Mouse (Mus musculus) heart, embryonic 16.5 days (tissue): Measurements from ENCODE around the gene Pdpk1. TPM values are rescaled to one million over a fixed set of nuclear protein-coding genes. Genes with fewer than 3 reads are reported as not detected.

Experiments used
- polyA plus RNA-seq: library from polyadenylated mRNA; unstranded; fragments of >200 nt; fragmentation: Nextera tagmentation; extraction: Ambion mirVana; gene quantifications from 2 replicates; pipeline ENCODE4 v1.2.1, GENCODE M21; 2015

Pdpk1 gene
- polyA plus RNA-seq, 1 experiment from 2014 or later, result 40.1 TPM

Other genes with a start within 250 kb of the Pdpk1 start
- gene Dcpp3, start 233.5 kb downstream of the Pdpk1 start, polyA plus RNA-seq, result not detected in 2 replicates
- not detected in 2 replicates for gene Sbp, start 209.3 kb downstream of the Pdpk1 start, polyA plus RNA-seq
- gene Sbpl, start 195.7 kb downstream of the Pdpk1 start, polyA plus RNA-seq, result not detected in 2 replicates
- gene Prss30, start 170.4 kb downstream of the Pdpk1 start, polyA plus RNA-seq, result 0.39 and 0.40 TPM in 2 replicates
- gene Prss22, start 152.8 kb downstream of the Pdpk1 start, polyA plus RNA-seq, result 0.15 TPM in 1 of 2 replicates, not detected in the other
- gene Prss27, start 112.8 kb downstream of the Pdpk1 start, polyA plus RNA-seq, result 0.14 and 0.15 TPM in 2 replicates
- gene Kctd5, start 77.4 kb downstream of the Pdpk1 start, polyA plus RNA-seq, result 36.5 and 36.6 TPM in 2 replicates
- gene Amdhd2, start 12.8 kb upstream of the Pdpk1 start, polyA plus RNA-seq, result 25.2 and 28.0 TPM in 2 replicates
- 522 and 538 TPM in 2 replicates for gene Atp6v0c, start 18.8 kb upstream of the Pdpk1 start, polyA plus RNA-seq
- 3.7 and 4.3 TPM in 2 replicates for gene Tbc1d24, start 54.6 kb upstream of the Pdpk1 start, polyA plus RNA-seq
- 1.3 and 1.6 TPM in 2 replicates for gene Ntn3, start 58.6 kb upstream of the Pdpk1 start, polyA plus RNA-seq
- gene Tedc2, start 69.9 kb upstream of the Pdpk1 start, polyA plus RNA-seq, result 4.2 and 5.7 TPM in 2 replicates
- 37.0 and 43.2 TPM in 2 replicates for gene Ccnf, start 100.6 kb upstream of the Pdpk1 start, polyA plus RNA-seq
- not detected in 2 replicates for gene Abca17, start 200.1 kb upstream of the Pdpk1 start, polyA plus RNA-seq
- 6.8 and 9.8 TPM in 2 replicates for gene Abca3, start 201.0 kb upstream of the Pdpk1 start, polyA plus RNA-seq